ENCODE assay signal across 35 mouse cellular contexts in genomic region chr7:37818631-37819340, GRCm38 (mm10). TPM values are rescaled to one million over a fixed set of nuclear protein-coding genes. Genes with fewer than 3 reads are reported as not detected.
"Had no signal": no experiment of that assay in that cellular context is flagged by ENCODE, and none has a peak within 500 bp of the region (broad histone marks: within the 10 kb centered on the region; RNA-seq: fewer than 3 reads in every experiment).

No protein-coding gene starts in this region.

- H3K4me1 ChIP-seq: heart, embryonic 15.5 days; hindbrain, embryonic 10.5 days; hindbrain, embryonic 12.5 days; hindbrain, embryonic 13.5 days; hindbrain, embryonic 15.5 days; intestine, embryonic 15.5 days; kidney, embryonic 15.5 days had no signal

- H3K9me3 ChIP-seq: heart, embryonic 12.5 days; heart, embryonic 13.5 days; heart, embryonic 15.5 days; hindbrain, embryonic 10.5 days; hindbrain, embryonic 12.5 days; hindbrain, embryonic 13.5 days; hindbrain, embryonic 15.5 days; intestine, embryonic 15.5 days; kidney, embryonic 15.5 days had no signal

- H3K27ac ChIP-seq: heart, embryonic 13.5 days; heart, embryonic 15.5 days; hindbrain, embryonic 10.5 days; hindbrain, embryonic 12.5 days; hindbrain, embryonic 13.5 days; hindbrain, embryonic 14.5 days; hindbrain, embryonic 15.5 days; hindbrain, postnatal 0 days; intestine, embryonic 15.5 days; kidney, embryonic 15.5 days; kidney, postnatal 0 days; layer of hippocampus, adult 2 months; left cerebral cortex, adult 2 months had no signal

- ATAC-seq: hindbrain, embryonic 16.5 days; hindbrain, postnatal 0 days; inflammation-experienced regulatory T-cells, adult 6 months; intestine, embryonic 15.5 days; intestine, embryonic 16.5 days; intestine, postnatal 0 days had no signal

- H3K4me3 ChIP-seq: heart, embryonic 12.5 days; heart, embryonic 13.5 days; heart, embryonic 15.5 days; hindbrain, embryonic 10.5 days; hindbrain, embryonic 12.5 days; hindbrain, embryonic 13.5 days; hindbrain, embryonic 15.5 days; intestine, embryonic 15.5 days; kidney, embryonic 15.5 days; layer of hippocampus, adult 2 months; left cerebral cortex, adult 2 months had no signal

- H3K4me2 ChIP-seq: heart, embryonic 11.5 days; heart, embryonic 12.5 days; heart, embryonic 13.5 days; heart, embryonic 15.5 days; hindbrain, embryonic 12.5 days; hindbrain, embryonic 13.5 days; hindbrain, embryonic 14.5 days; hindbrain, embryonic 15.5 days; intestine, embryonic 15.5 days; kidney, embryonic 15.5 days had no signal

- H3K27me3 ChIP-seq: heart, embryonic 12.5 days; heart, embryonic 13.5 days; heart, embryonic 15.5 days; hindbrain, embryonic 12.5 days; hindbrain, embryonic 13.5 days; hindbrain, embryonic 15.5 days; intestine, embryonic 15.5 days; kidney, embryonic 15.5 days had no signal

- DNase-seq: heart, postnatal 10 days; heart, postnatal 14 days; heart, postnatal 4 days; kidney, adult 11 months; kidney, adult 18-20 months; kidney, adult 2 months; kidney, adult 8-10 months; kidney, adult 9 months; kidney, postnatal 10 days; kidney, postnatal 14 days; kidney, postnatal 25 days; kidney, postnatal 36 days; kidney, postnatal 4 days; layer of hippocampus, adult 9-11 months; layer of hippocampus, postnatal 36 days had no signal

- H3K9ac ChIP-seq: heart, embryonic 12.5 days; heart, embryonic 13.5 days; heart, embryonic 15.5 days; hindbrain, embryonic 12.5 days; hindbrain, embryonic 13.5 days; hindbrain, embryonic 14.5 days; hindbrain, embryonic 15.5 days; intestine, embryonic 15.5 days; kidney, embryonic 15.5 days had no signal

- H3K36me3 ChIP-seq: heart, embryonic 12.5 days; heart, embryonic 13.5 days; heart, embryonic 15.5 days; hindbrain, embryonic 10.5 days; hindbrain, embryonic 12.5 days; hindbrain, embryonic 13.5 days; hindbrain, embryonic 15.5 days; intestine, embryonic 15.5 days; kidney, embryonic 15.5 days had no signal

RNA-seq across cellular contexts. Expression of gene Zfp536, which starts 45.3 kb away (rescaled TPM):
- total RNA-seq: hematopoietic stem cell, adult 5-6 weeks had no signal
